Mouse (Mus musculus) monocyte, adult 59 days (primary cell): ENCODE data around the gene Il11. TPM values are rescaled to one million over a fixed set of nuclear protein-coding genes. Genes with fewer than 3 reads are reported as not detected.

Experiments used
- total RNA-seq, 2 experiments: library from RNA; stranded (reverse); gene quantifications; one replicate each; pipeline ENCODE4 v1.2.4; 2023

The Il11 gene
- total RNA-seq: not detected

DNA sequence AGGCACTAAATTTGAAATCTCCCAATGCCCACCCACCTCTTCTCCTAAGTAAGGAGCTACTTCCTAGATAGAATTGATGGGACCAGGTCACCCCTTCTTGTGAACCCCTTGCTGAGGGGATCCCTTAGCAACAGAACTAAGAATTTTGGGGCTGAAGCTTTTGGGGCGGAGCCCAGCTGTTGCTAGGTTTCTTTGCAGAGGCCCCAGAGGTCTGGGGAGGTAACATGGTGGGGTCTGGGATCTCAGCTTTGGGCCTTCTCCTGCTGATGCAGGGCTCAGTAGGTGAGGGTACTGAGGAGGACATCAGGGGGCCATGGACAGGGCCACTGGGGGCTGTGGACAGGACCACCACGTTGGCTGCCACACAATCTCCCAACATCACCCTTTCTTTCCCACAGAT is at the start of gene Il11, which contains the start of gene Tmem190:
TSS of gene Il11 (minus strand) at position 101 of the 400 bp plus-strand sequence.
TSS of gene Tmem190 (plus strand) at position 179 of the 400 bp plus-strand sequence.

DNA sequence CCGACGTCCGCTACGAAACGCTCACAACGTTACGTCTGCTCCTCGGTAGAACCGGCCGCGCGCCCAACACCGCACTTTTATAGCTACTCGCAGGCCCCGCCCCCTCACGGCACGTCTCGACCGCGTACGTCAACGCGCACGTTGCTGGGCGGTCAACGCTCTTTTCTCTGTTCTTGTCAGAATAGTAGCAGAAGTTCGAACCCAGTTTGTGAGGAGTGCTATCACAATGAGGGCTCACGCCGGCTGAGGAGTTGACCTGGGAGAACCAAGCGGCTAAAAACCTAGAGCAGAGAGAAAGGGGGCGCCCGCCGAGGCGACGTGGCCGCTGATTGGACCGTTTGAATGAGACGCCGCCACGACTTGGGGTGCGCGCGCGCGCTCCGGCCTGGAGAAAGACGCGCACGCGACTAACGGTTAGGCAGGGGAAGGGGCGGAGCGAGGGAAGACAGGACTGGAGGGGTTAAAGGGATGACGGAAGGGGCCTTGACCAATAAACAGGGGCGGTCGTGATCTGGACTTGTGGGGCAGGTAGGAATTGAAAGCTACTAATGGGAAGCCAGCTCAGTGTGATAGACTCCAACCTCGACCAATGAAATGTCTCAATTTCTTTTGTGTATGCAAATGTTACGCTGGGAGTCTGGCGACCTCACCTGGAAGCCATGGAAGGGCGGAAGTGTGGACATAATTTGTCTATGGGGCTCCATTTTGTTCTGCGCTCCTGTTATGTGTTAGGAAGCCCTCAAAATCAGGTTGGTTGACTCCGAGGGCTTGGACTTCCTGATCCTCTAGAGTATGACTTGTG is 29.8 kb upstream of the Il11 start, which contains the start of gene Ube2s:
TSS of gene Ube2s (minus strand) at position 288 of the 802 bp plus-strand sequence.

DNA sequence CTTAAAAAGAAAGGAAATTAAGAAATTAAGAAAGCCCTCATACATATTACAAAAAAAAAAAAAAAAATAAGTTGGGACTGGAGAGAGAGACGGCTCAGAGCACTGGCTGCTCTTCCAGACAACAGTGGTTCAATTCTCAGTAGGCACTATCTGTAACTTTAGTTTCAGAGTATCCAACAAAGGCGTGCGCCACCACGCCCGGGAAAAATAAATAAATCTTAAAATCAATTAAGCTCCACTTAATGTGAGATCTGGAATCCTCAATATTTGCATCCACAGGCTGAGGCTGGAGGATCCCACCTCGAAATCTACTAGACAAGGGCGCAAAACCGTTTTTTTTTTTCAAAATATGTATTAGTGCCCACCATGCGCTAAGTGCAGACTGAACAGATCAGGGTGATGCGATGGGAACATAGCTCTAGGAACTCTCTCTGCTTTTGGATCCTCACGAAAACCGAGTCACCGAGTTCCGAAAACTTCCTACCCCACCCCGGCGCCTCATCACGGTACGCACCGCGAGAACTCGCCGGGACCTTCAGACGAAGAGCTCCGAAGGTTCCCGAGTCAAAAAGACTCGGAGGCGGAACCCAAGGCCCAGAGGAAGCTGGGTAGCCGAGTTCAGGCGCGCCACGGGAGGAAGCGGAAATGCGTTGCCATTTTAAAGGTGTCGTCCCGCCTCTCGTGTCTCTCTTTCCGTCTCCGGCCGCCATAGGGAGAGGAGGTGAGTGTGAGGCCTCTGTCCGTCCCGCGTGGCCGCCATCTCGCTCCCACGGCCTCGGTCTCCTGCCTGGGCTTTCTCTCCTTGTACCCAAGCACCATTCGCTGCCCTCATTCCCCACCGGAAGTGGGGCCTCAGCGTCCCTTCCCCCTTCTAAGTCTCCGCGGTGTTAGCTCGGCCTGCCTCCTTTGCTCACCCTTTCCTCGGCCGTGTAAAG is 9.9 kb upstream of the Il11 start, which contains the start of gene Rpl28:
TSS of gene Rpl28 (plus strand) at position 597 of the 935 bp plus-strand sequence.

DNA sequence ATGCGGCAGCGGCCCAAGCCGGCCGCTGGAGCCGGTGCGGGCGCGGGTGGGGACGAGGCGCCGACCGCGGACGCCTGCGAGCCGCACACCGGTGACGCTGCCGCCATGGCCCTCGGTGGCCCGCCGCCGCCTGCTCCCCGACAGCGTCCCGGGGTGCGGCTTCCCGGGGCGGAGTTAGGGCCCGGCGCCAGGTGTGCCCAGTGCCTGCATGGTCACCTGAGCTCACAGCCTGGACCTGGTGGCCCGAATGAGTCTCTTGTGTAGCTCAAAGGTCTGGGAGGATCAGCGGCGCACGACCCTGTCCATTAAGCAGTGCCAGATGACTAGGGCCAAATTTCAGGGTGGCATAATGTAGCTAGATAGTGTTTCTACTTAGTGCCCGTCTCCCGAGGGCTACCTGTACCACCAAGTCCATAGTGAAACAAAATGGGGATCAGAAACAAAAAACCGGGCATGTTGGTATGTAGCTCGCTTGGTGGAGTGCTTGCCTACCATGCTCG is 6.8 kb upstream of the Il11 start, which contains the start of gene Tmem238:
TSS of gene Tmem238 (minus strand) at position 221 of the 500 bp plus-strand sequence.

DNA sequence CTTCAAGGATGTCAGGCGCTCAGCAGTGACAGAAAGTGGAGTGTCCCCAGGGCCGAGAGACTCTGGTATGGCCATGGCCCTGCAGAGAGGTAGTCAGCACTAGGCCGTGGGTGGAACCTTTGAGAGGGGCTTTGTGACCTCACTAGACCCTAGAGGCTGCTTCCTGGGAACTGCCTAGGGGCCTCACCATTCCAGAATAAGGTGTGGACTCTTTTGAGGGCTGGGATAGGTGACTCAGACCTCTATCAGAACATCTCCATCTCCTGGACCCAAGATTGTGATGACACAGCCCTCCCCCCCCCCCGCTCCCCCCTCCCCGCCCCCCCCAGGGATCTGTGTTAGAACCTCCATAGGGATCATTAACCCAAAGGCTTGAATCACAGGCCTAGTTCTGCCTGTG is 11.5 kb downstream of the Il11 start, which contains the start of gene Fam71e2:
TSS of gene Fam71e2 (minus strand) at position 101 of the 400 bp plus-strand sequence.

DNA sequence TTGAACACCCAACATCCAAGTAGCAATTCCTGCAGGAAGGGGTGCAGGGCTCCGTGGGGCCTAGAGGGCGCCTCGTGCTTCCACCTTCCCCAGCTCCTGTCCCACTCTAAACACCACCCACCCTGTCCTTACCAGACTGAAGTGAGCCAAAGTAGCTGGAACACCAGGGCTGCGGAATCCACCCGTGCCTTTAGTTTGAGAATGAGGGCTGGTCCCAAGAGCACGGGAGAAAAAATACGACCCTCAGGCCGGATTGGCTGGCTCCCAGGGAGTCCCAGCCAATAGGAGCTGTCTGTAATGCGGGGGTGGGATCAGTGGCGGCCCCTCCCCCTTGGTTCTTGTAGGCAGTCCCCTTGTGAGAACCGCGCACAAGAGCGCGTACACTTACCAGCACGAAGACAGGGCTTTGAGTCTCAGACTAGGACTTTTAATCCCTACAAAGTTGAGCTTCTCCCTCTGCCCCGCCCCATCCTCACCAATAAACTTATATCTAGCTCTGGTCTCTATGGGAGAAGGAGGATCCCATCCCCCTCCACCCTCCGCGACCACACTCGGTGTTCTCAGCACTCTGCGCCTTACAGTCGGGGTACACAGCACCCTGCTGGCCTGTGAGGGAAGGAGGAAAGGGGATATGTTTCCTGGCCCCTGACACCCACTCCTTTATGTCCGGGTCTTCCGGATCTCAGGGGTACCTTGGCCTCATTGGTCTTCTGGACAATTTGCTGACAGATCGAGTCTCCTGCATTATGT is 29.7 kb downstream of the Il11 start, which contains the start of gene Cox6b2:
TSS of gene Cox6b2 (minus strand) at position 274 of the 750 bp plus-strand sequence.

DNA sequence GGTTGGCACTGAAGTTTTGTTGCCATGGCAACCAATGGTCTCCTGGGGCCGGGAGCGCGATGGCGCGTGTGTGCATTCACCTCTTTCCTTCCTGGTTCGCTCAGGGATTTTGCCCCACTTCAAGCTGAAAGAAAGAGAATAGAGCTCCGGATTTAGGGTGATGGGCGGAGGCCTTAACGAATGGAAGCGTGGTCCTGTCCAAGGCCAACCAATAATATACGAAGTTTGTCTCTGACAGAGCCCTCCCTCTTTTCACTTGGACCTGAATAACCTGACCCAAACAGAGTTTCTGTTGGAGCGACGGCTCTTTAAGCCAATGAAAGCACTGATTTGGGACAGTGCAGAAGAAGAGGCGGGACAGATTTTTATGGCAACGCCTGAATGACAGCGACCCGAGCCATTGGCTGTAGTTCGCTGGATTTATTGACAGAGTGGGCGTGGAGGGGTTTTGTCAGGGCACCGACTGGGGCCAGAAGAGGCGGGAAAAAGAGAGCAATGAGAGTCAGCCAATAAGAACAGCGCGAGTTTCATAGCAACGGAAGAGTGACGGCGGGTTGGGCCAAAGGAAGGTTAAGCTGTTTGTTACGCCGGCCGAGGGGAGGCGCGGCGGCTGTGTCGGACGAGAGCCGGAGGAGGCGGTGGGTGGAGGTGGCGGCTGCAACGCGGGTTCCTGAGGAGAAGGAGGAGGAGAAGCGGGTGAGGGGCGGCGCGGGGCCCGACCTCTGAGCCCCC is 42.9 kb downstream of the Il11 start, which contains the start of gene Kmt5c:
TSS of gene Kmt5c (plus strand) at position 572 of the 732 bp plus-strand sequence.

DNA sequence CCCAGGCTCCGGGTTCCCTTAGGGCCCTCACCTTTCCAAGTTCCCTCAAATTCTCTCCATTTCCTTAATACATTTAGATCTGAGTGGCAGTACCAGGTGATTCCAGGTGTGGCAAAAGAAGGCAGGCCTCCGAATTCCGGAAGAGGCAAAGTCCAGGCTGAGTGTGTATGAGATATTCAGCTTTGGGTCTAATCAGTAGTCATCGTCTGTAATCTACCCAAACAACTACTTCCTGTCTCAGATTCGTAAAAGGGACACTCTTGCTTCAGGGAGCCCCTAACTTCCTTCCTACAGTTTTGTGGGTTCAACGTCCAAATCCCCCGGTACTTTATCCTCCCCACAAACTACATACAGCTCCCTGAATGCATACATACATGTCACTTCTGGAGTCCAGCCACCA is 57.5 kb downstream of the Il11 start, which contains the start of gene Tmem150b:
TSS of gene Tmem150b (minus strand) at position 81 of the 400 bp plus-strand sequence.

Other genes starting within 250 kb of the Il11 start
- 1 to 10 TPM in 1 of 2 experiments, not detected in 1; 1.2 TPM for gene Syt5, start 235.3 kb downstream of the Il11 start, total RNA-seq
- under 1 TPM; 0.49 to 0.66 TPM for gene Ptprh, start 178.8 kb downstream of the Il11 start, total RNA-seq
- 10 to 100 TPM; 31.8 to 32.8 TPM for gene Tmem86b, start 151.4 kb downstream of the Il11 start, total RNA-seq
- gene Ppp6r1, start 123.8 kb downstream of the Il11 start, total RNA-seq: 100 to 1,000 TPM; 194 to 198 TPM
- gene Hspbp1, start 97.8 kb downstream of the Il11 start, total RNA-seq: 10 to 100 TPM; 32.1 to 35.1 TPM
- gene Brsk1, start 92.3 kb downstream of the Il11 start, total RNA-seq: under 1 TPM in 1 of 2 experiments, not detected in 1; 0.79 TPM
- 10 to 100 TPM; 30.4 to 32.3 TPM for gene Tmem150b, start 57.6 kb downstream of the Il11 start, total RNA-seq
- 100 to 1,000 TPM; 133 to 143 TPM for gene Kmt5c, start 42.7 kb downstream of the Il11 start, total RNA-seq
- 10 to 100 TPM; 14.3 to 17.8 TPM for gene Cox6b2, start 29.8 kb downstream of the Il11 start, total RNA-seq
- not detected for gene Fam71e2, start 11.6 kb downstream of the Il11 start, total RNA-seq
- gene Tmem190, start 78 bp upstream of the Il11 start, total RNA-seq: not detected
- gene Tmem238, start 6.8 kb upstream of the Il11 start, total RNA-seq: 1 to 10 TPM; 1.3 to 1.9 TPM
- gene Rpl28, start 10.0 kb upstream of the Il11 start, total RNA-seq: 1,000 to 10,000 TPM; 1,418 to 1,752 TPM
- gene Ube2s, start 29.7 kb upstream of the Il11 start, total RNA-seq: 100 to 1,000 TPM; 114 to 117 TPM
- gene Shisa7, start 61.8 kb upstream of the Il11 start, total RNA-seq: 1 to 10 TPM; 1.2 to 1.5 TPM
- gene Isoc2b, start 87.4 kb upstream of the Il11 start, total RNA-seq: 1 to 10 TPM; 6.4 to 7.2 TPM
- 10 to 100 TPM; 11.6 to 14.8 TPM for gene Isoc2a, start 94.3 kb upstream of the Il11 start, total RNA-seq
- not detected for gene Gm36210, start 123.7 kb upstream of the Il11 start, total RNA-seq
- gene Zfp628, start 132.4 kb upstream of the Il11 start, total RNA-seq: 10 to 100 TPM; 17.1 to 18.6 TPM
- 1 to 10 TPM; 3.6 to 6.4 TPM for gene Nat14, start 139.2 kb upstream of the Il11 start, total RNA-seq
- gene Ssc5d, start 142.9 kb upstream of the Il11 start, total RNA-seq: under 1 TPM in 1 of 2 experiments, not detected in 1; 0.12 TPM
- not detected for gene Sbk2, start 181.5 kb upstream of the Il11 start, total RNA-seq
- not detected for gene Sbk3, start 188.3 kb upstream of the Il11 start, total RNA-seq
- 1 to 10 TPM; 6.0 to 6.5 TPM for gene Zfp579, start 213.3 kb upstream of the Il11 start, total RNA-seq
- 10 to 100 TPM; 16.2 to 20.5 TPM for gene Zfp524, start 231.6 kb upstream of the Il11 start, total RNA-seq
- 10 to 100 TPM; 35.3 to 42.1 TPM for gene Fiz1, start 231.8 kb upstream of the Il11 start, total RNA-seq
- gene Gm44973, start 232.6 kb upstream of the Il11 start, total RNA-seq: not detected
- 10 to 100 TPM; 29.5 to 31.5 TPM for gene Zfp865, start 237.5 kb upstream of the Il11 start, total RNA-seq
- 1 to 10 TPM in 1 of 2 experiments, under 1 TPM in 1; 0.86 to 1.5 TPM for gene Ccdc106, start 237.7 kb upstream of the Il11 start, total RNA-seq